ENCODE assay signal across 27 mouse cellular contexts in the genomic region with DNA sequence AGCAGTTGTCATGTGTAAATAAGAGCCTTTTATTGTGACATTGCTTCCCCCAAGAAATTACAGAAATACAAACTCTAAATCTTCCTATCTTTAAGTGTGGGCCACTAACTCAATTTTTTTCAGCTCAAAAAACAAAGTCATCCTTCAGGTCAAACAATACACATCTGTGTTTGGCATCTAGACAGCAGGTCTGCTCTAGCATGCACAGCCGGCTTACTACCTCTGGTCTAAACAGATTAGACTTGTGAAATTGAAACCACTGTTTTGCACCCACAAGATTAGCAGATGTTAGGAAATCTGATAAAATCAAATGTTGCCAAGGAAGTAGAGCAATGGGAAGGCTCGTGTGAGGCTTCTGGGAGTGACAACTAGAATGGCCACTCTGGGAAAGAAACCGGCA.
DNase-seq lines count a peak whose midpoint lies in the region; ATAC-seq and TF ChIP-seq lines count a peak whose summit lies in the region.
"Had no signal": no experiment of that assay in that cellular context is flagged by ENCODE, and none has a peak within 500 bp of the region (broad histone marks: within the 10 kb centered on the region; RNA-seq: fewer than 3 reads in every experiment).

No protein-coding gene starts in this region.

- H3K4me2 ChIP-seq in kidney, embryonic 16.5 days (replicated peaks; ENCODE audit: low read depth, low read length): no peak overlapping the region
- H3K4me2 ChIP-seq in lung, postnatal 0 days (replicated peaks; ENCODE audit: low read depth, low read length): no peak overlapping the region
- H3K4me2 ChIP-seq: embryonic facial prominence, embryonic 12.5 days; embryonic facial prominence, embryonic 15.5 days; heart, embryonic 12.5 days; heart, embryonic 15.5 days; hindbrain, embryonic 14.5 days had no signal

- H3K27me3 ChIP-seq in kidney, embryonic 16.5 days (ENCODE audit: insufficient read depth, low read length): no peaks in the 10 kb centered on the region
- H3K27me3 ChIP-seq in lung, postnatal 0 days (replicated peaks; ENCODE audit: insufficient read depth, low read length): no peaks in the 10 kb centered on the region
- H3K27me3 ChIP-seq: embryonic facial prominence, embryonic 12.5 days; embryonic facial prominence, embryonic 15.5 days; heart, embryonic 12.5 days; heart, embryonic 15.5 days; Patski had no signal

- H3K27ac ChIP-seq in kidney, embryonic 16.5 days (ENCODE audit: low read length): no peak overlapping the region
- H3K27ac ChIP-seq in lung, postnatal 0 days (ENCODE audit: low read length): no peak overlapping the region
- H3K27ac ChIP-seq: embryonic facial prominence, embryonic 12.5 days; embryonic facial prominence, embryonic 15.5 days; heart, embryonic 15.5 days; hindbrain, embryonic 14.5 days had no signal

- no peaks in the 10 kb centered on the region for H3K9me3 ChIP-seq in kidney, embryonic 16.5 days (ENCODE audit: low read length)
- no peaks in the 10 kb centered on the region for H3K9me3 ChIP-seq in lung, postnatal 0 days (ENCODE audit: low read length)
- H3K9me3 ChIP-seq: embryonic facial prominence, embryonic 12.5 days; embryonic facial prominence, embryonic 15.5 days; heart, embryonic 12.5 days; heart, embryonic 15.5 days had no signal

- TF ChIP-seq CTCF in lung, postnatal 0 days (IDR thresholded peaks at IDR 0.05): no peak

- no peaks in the 10 kb centered on the region for H3K4me1 ChIP-seq in kidney, embryonic 16.5 days (ENCODE audit: insufficient read depth, low read length)
- no peaks in the 10 kb centered on the region for H3K4me1 ChIP-seq in lung, postnatal 0 days (ENCODE audit: insufficient read depth, low read depth, low read length)
- H3K4me1 ChIP-seq: embryonic facial prominence, embryonic 12.5 days; embryonic facial prominence, embryonic 15.5 days; heart, embryonic 12.5 days had no signal

- DNase-seq in 3T3-L1 (ENCODE audit: low read depth, low spot score) (peak; percentile 25), NIH3T3 (ENCODE audit: low read depth) (peak; percentile 25)
- no peak for DNase-seq in right cerebral cortex, postnatal 14 days
- DNase-seq in cerebellum, postnatal 4 days (ENCODE audit: low spot score in 2 of 2): no peak
- no peak for DNase-seq in lung, postnatal 0 days (ENCODE audit: low spot score)
- DNase-seq: adrenal gland, adult 2 months; adrenal gland, postnatal 14 days; cerebellum, adult 11 months; cerebellum, adult 2 months; cerebellum, adult 9-11 months; cerebellum, postnatal 25 days; gastrocnemius, postnatal 10 days; gastrocnemius, postnatal 36 days; heart, adult 11 months; heart, postnatal 10 days; heart, postnatal 36 days had no signal

- peak; percentile 80 for ATAC-seq in granulocyte monocyte progenitor cell, adult 5-6 weeks (replicated peaks; ENCODE audit: poor library complexity, severe bottlenecking)
- peak; percentile 88 for ATAC-seq in megakaryocyte progenitor cell, adult 5-6 weeks (replicated peaks; ENCODE audit: poor library complexity)
- no peak for ATAC-seq in kidney, embryonic 16.5 days (ENCODE audit: low FRiP score, low TSS enrichment)
- no peak for ATAC-seq in lung, postnatal 0 days
- ATAC-seq: forebrain, embryonic 14.5 days; intestine, postnatal 0 days; Patski had no signal

- H3K36me3 ChIP-seq in kidney, embryonic 16.5 days (ENCODE audit: insufficient read depth, low read length): no peaks in the 10 kb centered on the region
- H3K36me3 ChIP-seq in lung, postnatal 0 days (ENCODE audit: insufficient read depth, low read length): no peaks in the 10 kb centered on the region
- H3K36me3 ChIP-seq: embryonic facial prominence, embryonic 12.5 days; embryonic facial prominence, embryonic 15.5 days; heart, embryonic 12.5 days; heart, embryonic 15.5 days had no signal

- 64% methylated on average over 3 of the region's 3 CpGs for WGBS in kidney, embryonic 16.5 days
- 59% methylated on average over 3 of the region's 3 CpGs for WGBS in lung, postnatal 0 days

- no peak overlapping the region for H3K4me3 ChIP-seq in kidney, embryonic 16.5 days (ENCODE audit: low read length)
- H3K4me3 ChIP-seq in lung, postnatal 0 days (ENCODE audit: low read depth, low read length): no peak overlapping the region
- H3K4me3 ChIP-seq: embryonic facial prominence, embryonic 12.5 days; embryonic facial prominence, embryonic 15.5 days; heart, embryonic 12.5 days; heart, embryonic 15.5 days had no signal

- no peak overlapping the region for H3K9ac ChIP-seq in kidney, embryonic 16.5 days (replicated peaks; ENCODE audit: low read length)
- H3K9ac ChIP-seq in lung, postnatal 0 days (replicated peaks; ENCODE audit: low read depth): no peak overlapping the region
- H3K9ac ChIP-seq: embryonic facial prominence, embryonic 12.5 days; embryonic facial prominence, embryonic 15.5 days; heart, embryonic 12.5 days; heart, embryonic 15.5 days; hindbrain, embryonic 14.5 days had no signal

- TF ChIP-seq EP300 in lung, postnatal 0 days (IDR thresholded peaks at IDR 0.05): no peak

Comparison
In these comparisons a context has a peak if more than half of its experiments do, and no peak if none do; other contexts are left out.
1. DNase-seq: peak in 3T3-L1 (single experiment) and NIH3T3 (single experiment); none in right cerebral cortex, postnatal 14 days (single experiment), cerebellum, postnatal 4 days (0 of 2) and lung, postnatal 0 days (single experiment).
2. ATAC-seq: peak in granulocyte monocyte progenitor cell, adult 5-6 weeks (single experiment) and megakaryocyte progenitor cell, adult 5-6 weeks (single experiment); none in kidney, embryonic 16.5 days (single experiment) and lung, postnatal 0 days (single experiment).